Mouse (Mus musculus) left cerebral cortex, postnatal 25 days (tissue): Measurements from ENCODE around the gene Hjurp. TPM values are rescaled to one million over a fixed set of nuclear protein-coding genes. Genes with fewer than 3 reads are reported as not detected.

Experiments
- DNase-seq, 2 experiments: peaks; one replicate each; pipeline ENCODE4 v3.0.0; 2022; ENCODE audit warnings: low spot score in 2 of 2, mixed read lengths in 1 of 2
- intact Hi-C: fragments of 180-260 bp; cut with DNase I; formaldehyde crosslinking; loops from one replicate; pipeline ENCODE4 v1.15.1; 2025
- total RNA-seq, 2 experiments: library from RNA; stranded (reverse); gene quantifications; 2 replicates each; pipeline ENCODE4 v1.2.3; 2021

Gene Hjurp
- total RNA-seq, 2 experiments from 2014 or later: 32.8 to 37.1 TPM

DNA sequence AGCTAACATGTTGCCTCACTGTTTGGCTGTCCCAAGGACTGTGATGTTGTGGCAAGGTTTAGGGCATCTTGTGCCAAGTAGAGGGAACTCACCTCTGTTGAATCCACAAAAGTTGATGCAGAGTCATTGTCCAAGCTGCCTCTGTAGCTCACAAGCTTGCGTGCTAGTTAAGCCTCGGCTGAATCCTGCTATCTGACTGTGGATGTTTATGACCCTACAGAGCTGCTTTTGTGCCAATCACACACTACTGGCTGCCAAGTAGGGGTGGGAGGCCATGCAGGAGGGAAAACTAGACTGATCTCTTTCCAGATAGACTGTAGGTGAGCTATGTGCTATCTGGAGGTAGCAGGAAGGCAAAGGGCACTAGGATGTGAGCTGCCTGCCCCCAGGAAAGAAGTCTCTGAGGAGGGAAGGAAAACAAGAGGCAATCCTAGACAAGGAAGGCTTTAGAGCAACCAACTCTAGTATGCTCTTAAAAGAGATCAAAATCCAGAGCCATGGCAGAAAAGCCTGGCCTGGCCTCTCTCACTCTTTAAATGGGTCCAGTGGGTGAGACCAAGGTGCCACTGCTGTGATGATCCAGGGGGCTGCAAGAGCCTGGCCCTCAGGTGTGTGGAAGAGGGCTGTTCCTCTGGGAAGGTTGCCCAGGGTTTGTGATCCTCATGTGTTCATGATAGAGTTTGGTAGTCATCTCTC, 63.5 kb downstream of the Hjurp start:
- intact Hi-C loops: no loop called here
- no peak for DNase-seq

DNA sequence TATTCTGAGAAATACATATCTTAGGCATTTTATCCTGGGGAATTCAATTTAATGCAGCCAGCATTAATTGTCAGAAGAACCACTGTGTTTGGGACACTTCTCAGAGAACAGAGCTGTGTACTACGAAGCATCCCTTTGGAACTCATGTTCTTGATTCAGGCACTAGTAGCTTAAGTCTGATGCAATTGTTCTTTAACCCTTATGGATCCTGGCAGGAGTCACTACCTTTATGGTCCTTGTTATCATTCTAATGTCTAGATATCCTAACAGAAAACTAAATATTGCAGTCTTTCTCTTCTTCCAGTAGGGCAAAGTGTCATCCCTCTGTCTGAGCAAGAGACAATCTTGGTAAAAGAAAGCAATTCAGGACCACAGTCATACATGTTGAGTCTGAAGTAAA, 64.4 kb downstream of the Hjurp start:
- intact Hi-C loops: no loop called here
- no peak for DNase-seq

Other genes starting within 250 kb of the Hjurp start
- not detected for gene Ugt1a10, start 222.2 kb downstream of the Hjurp start, total RNA-seq
- gene Ugt1a9, start 206.8 kb downstream of the Hjurp start, total RNA-seq: not detected
- gene Ugt1a8, start 189.8 kb downstream of the Hjurp start, total RNA-seq: not detected
- gene Ugt1a7c, start 182.6 kb downstream of the Hjurp start, total RNA-seq: under 1 TPM; 0.76 to 0.78 TPM
- not detected for gene Ugt1a6b, start 174.4 kb downstream of the Hjurp start, total RNA-seq
- gene Ugt1a6a, start 142.8 kb downstream of the Hjurp start, total RNA-seq: 1 to 10 TPM in 1 of 2 experiments, under 1 TPM in 1; 0.94 to 1.1 TPM
- not detected for gene Ugt1a5, start 111.6 kb downstream of the Hjurp start, total RNA-seq
- not detected for gene Ugt1a2, start 77.0 kb downstream of the Hjurp start, total RNA-seq
- 1 to 10 TPM; 2.6 to 3.2 TPM for gene Dnajb3, start 71.9 kb downstream of the Hjurp start, total RNA-seq
- not detected for gene Ugt1a1, start 65.7 kb downstream of the Hjurp start, total RNA-seq
- under 1 TPM in 1 of 2 experiments, not detected in 1; 0.07 TPM for gene Mroh2a, start 50.6 kb downstream of the Hjurp start, total RNA-seq
- gene Trpm8, start within 50 bp of the Hjurp start, total RNA-seq: under 1 TPM; 0.11 to 0.21 TPM
- not detected for gene Spp2, start 129.3 kb upstream of the Hjurp start, total RNA-seq
- not detected for gene Glrp1, start 232.4 kb upstream of the Hjurp start, total RNA-seq